Mouse (Mus musculus) liver, embryonic 14.5 days (tissue): ENCODE measurements around the gene Zmynd8. TPM values are rescaled to one million over a fixed set of nuclear protein-coding genes. Genes with fewer than 3 reads are reported as not detected.
A peak's percentile ranks its signal among the peaks of the same experiment; 100 is the strongest.

Experiments used
- ATAC-seq: fragments of 200-750 bp; cut with Nextera tagmentation; 2 replicates; pipeline ENCODE4 v1.8.0; 2017; ENCODE audit warnings: moderate number of reproducible peaks, mild to moderate bottlenecking, moderate library complexity; ENCODE audit not compliant: insufficient read depth
- DNase-seq, 3 experiments: peaks; one replicate each; pipeline ENCODE4 v3.0.0-alpha.2; 2012 to 2013; ENCODE audit warnings: low read depth in 3 of 3, low spot score in 3 of 3
- H3K27ac ChIP-seq: fragments of 300-500 bp; sonication (generic); 2 replicates; pipeline ENCODE4 v1.5.1; 2014; ENCODE audit warnings: moderate library complexity, mild to moderate bottlenecking, control low read depth, inconsistent platforms
- H3K27me3 ChIP-seq: fragments of 300-500 bp; sonication (generic); 2 replicates; pipeline ENCODE4 v1.6.1; 2014; ENCODE audit warnings: mild to moderate bottlenecking, low read length, moderate library complexity; ENCODE audit not compliant: control insufficient read depth, insufficient read depth
- H3K36me3 ChIP-seq: fragments of 300-500 bp; sonication (generic); replicated peaks from 2 replicates; pipeline ENCODE4 v1.6.1; 2014; ENCODE audit warnings: low read depth; ENCODE audit not compliant: control insufficient read depth, insufficient read depth
- H3K4me1 ChIP-seq, 2 experiments: fragments of 200-500 bp in 1 of 2; fragments of 300-500 bp in 1 of 2; sonication (generic) in 1 of 2; replicated peaks; 2 replicates each; pipeline ENCODE4 v1.6.1; 2012 to 2014; ENCODE audit warnings: antibody characterized with exemption in 1 of 2, inconsistent platforms in 1 of 2, low read length in 1 of 2; ENCODE audit not compliant: control insufficient read depth in 2 of 2, insufficient read depth in 2 of 2
- H3K4me2 ChIP-seq: fragments of 300-500 bp; sonication (generic); 2 replicates; pipeline ENCODE4 v1.6.1; 2014; ENCODE audit warnings: low read depth, mild to moderate bottlenecking, control low read depth, moderate library complexity
- H3K4me3 ChIP-seq, 2 experiments: fragments of 200-500 bp in 1 of 2; fragments of 300-500 bp in 1 of 2; sonication (generic) in 1 of 2; 2 replicates each; pipeline ENCODE4 v1.5.1; 2012 to 2014; ENCODE audit warnings: low read depth in 2 of 2, low read length in 2 of 2, mild to moderate bottlenecking in 2 of 2, control low read depth in 1 of 2, inconsistent platforms in 1 of 2, moderate library complexity in 1 of 2; ENCODE audit not compliant: insufficient read depth in 1 of 2
- H3K9ac ChIP-seq: fragments of 300-500 bp; sonication (generic); replicated peaks from 2 replicates; pipeline ENCODE4 v1.6.1; 2014; ENCODE audit warnings: mild to moderate bottlenecking, control low read depth, moderate library complexity
- H3K9me3 ChIP-seq: fragments of 300-500 bp; sonication (generic); 2 replicates; pipeline ENCODE4 v1.6.1; 2016; ENCODE audit warnings: low read length, mixed read lengths; ENCODE audit not compliant: control insufficient read depth
- CTCF ChIP-seq: IDR thresholded peaks from 2 replicates; pipeline ENCODE4 v1.5.1; 2016; ENCODE audit warnings: antibody characterized with exemption, low read depth, control low read depth
- EP300 ChIP-seq: IDR thresholded peaks from 2 replicates; pipeline ENCODE4 v1.6.1; 2016; ENCODE audit warnings: antibody characterized with exemption, low read depth
- WGBS: fragments of 180-500 bp; shearing (Covaris S2); extraction: QIAGEN DNeasy Blood & Tissue Kit; methylation state at CpG from one replicate; pipeline ENCODE4 v1.1.7; 2014; ENCODE audit not compliant: insufficient replicate concordance; 5-methylcytosine and 5-hydroxymethylcytosine counted together
- polyA plus RNA-seq, 2 experiments: library from polyadenylated mRNA; depleted of rRNA in 1 of 2; stranded (reverse) in 1 of 2; unstranded in 1 of 2; fragments of >200 nt; fragmentation: Nextera tagmentation in 1 of 2; extraction: Ambion mirVana in 1 of 2; gene quantifications; 2 replicates each; pipeline versions ENCODE4 v1.2.1 to v1.2.3; 2012 to 2014

The Zmynd8 gene
- polyA plus RNA-seq, 2 experiments: 16.3 to 17.7 TPM

DNA sequence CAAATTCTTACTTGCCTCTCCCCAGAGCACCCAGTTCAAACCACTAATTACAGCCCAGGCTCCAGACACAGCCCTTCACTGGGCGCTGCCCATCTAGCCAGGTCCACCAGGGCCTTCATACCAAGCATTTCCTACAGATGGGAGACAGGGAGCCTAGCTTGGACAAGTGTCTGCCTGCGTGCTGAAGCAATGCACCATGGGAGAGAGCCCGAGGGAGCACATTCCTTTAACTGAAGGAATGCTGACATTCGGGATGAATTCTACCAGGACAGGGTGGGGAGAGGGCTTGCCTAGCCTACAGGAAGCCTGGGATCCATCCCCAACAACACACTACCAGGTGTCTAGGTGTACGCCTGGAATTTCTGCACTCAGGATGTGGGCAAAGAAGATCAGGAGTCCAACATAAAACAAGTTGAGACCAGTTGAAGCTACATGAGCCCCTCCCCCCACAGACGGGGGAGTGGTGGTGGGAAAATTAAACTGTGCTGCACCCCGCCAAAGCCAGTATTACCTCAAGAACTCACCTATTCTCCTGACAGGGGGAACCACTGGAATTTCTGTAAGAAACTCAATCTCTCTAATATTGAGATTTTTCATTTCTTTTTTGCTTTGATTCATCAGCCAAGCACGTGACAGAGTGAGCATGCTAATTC lies 67.1 kb downstream of the Zmynd8 start:
- Histone ChIP-seq H3K9me3 (no peaks in the 10 kb centered on the region), H3K4me1 (no peaks in the 10 kb centered on the region), H3K9ac (no peak overlapping the region), H3K4me2 (no peak overlapping the region), H3K36me3 (peaks cover 78% of the 10 kb centered on the region), H3K4me3 (no peak overlapping the region), H3K27me3 (no peaks in the 10 kb centered on the region), H3K27ac (no peak overlapping the region)
- 80% methylated on average over 8 of the region's 8 CpGs for WGBS
- DNase-seq: no peak
- ATAC-seq: no peak
- TF ChIP-seq CTCF (no peak), EP300 (no peak)

DNA sequence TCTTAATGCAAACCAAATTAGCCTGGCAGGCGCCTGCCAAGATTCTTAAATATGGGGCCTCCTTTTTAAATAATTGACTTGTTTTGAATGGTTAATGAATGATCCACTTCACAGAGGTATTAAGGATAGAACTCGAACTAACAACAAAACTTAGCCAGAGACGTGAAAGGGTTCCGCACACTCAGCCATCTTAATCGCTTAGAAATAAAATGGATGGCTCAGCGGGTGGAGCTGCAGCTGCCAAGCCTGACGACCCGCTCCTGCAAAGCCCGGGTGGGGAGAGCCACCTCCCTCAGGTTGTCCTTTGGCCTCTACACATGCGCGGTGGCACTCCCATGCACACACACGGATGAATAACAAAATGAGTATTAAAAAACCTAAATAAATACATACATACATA lies 70.0 kb downstream of the Zmynd8 start:
- no peaks in the 10 kb centered on the region for H3K27me3 ChIP-seq
- ATAC-seq (no peak), DNase-seq (no peak)
- H3K4me3 ChIP-seq: no peak overlapping the region
- 86% methylated on average over 12 of the region's 12 CpGs for WGBS
- no peak overlapping the region for H3K27ac ChIP-seq
- H3K4me1 ChIP-seq: no peaks in the 10 kb centered on the region
- H3K4me2 ChIP-seq: no peak overlapping the region
- no peaks in the 10 kb centered on the region for H3K9me3 ChIP-seq
- H3K36me3 ChIP-seq: peaks cover 75% of the 10 kb centered on the region
- no peak for TF ChIP-seq CTCF
- no peak for TF ChIP-seq EP300
- H3K9ac ChIP-seq: no peak overlapping the region

DNA sequence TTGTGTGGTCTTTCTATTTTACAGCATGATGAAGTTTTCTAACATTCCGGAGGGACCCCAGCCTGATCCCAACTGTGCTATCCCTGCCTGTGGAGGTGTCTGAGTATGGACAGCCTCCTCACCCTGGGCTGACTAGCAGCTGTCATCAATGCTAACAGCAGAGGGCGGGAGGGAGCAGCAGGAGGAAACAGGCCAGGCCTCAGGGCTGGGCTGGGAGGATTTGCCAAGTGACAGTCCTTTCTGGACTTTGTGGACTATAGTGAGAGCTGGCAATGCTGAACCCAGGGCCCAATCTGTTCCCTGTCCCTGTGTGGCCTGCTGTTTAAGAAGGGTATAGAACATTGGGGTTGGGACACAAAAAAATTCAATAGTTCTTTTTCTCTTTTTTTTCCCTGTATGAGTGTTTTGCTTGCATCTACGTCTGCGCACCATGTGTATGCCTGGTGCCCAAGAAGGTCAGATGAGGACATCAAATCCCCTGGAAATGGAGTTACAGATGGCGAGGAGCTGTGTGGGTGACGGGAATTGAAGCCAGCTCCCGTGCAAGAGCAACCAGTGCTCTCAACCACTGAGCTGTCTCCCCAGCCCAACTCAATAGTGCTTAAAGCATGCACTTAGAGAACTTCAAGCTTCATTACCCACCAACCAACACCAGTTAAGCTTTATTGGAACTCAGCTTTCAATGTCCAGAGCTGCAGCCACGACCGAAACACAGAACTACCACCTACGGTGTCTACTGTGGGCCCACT lies 72.7 kb downstream of the Zmynd8 start:
- ATAC-seq (peak; percentile 39; the same call in 1 of the 2 replicates), DNase-seq (peak in 1 of 3 experiments; percentile 7)
- H3K4me2 ChIP-seq: no peak overlapping the region
- H3K4me1 ChIP-seq: no peaks in the 10 kb centered on the region
- WGBS: 78% methylated on average over 10 of the region's 10 CpGs
- no peak overlapping the region for H3K27ac ChIP-seq
- no peak for TF ChIP-seq EP300
- TF ChIP-seq CTCF: peak; percentile 85
- no peak overlapping the region for H3K4me3 ChIP-seq
- no peak overlapping the region for H3K9ac ChIP-seq
- no peaks in the 10 kb centered on the region for H3K9me3 ChIP-seq
- H3K27me3 ChIP-seq: no peaks in the 10 kb centered on the region
- peaks cover 61% of the 10 kb centered on the region for H3K36me3 ChIP-seq

DNA sequence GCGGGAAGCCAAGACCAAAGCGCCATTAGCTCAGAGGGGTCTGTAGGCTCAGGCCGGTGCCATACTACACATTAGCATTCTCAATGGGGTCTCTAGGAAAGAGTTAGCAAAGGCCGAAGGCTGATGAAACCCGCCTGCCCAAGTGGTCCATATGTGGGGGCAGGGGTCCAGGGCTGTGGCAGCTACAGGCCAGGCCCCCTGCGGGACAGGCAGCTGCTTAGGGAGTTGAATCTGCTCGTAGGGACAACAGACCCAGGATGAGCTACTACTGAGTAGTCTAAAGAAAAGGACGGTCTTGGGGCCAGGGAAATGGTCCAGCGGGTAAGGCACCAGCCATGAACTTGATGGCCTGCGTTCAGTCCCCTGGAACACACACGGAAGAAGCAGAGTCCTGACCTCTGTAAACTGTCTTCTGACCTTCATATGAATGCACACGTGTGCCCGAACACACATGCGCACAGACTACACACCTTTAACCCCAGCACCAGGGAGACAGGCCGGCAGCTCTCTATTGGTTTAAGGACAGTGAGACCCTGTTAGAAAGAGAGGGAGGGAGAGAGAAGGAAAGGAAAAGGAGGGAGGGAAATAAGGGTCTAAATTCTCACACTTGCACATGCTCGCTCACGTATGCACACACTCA lies 73.4 kb downstream of the Zmynd8 start:
- 91% methylated on average over 17 of the region's 17 CpGs for WGBS
- ATAC-seq (no peak), DNase-seq (no peak)
- no peaks in the 10 kb centered on the region for H3K4me1 ChIP-seq
- no peak for TF ChIP-seq EP300
- no peak for TF ChIP-seq CTCF
- H3K27me3 ChIP-seq: no peaks in the 10 kb centered on the region
- H3K27ac ChIP-seq: no peak overlapping the region
- H3K9me3 ChIP-seq: no peaks in the 10 kb centered on the region
- H3K4me2 ChIP-seq: no peak overlapping the region
- H3K36me3 ChIP-seq: peaks cover 57% of the 10 kb centered on the region
- no peak overlapping the region for H3K9ac ChIP-seq
- no peak overlapping the region for H3K4me3 ChIP-seq

DNA sequence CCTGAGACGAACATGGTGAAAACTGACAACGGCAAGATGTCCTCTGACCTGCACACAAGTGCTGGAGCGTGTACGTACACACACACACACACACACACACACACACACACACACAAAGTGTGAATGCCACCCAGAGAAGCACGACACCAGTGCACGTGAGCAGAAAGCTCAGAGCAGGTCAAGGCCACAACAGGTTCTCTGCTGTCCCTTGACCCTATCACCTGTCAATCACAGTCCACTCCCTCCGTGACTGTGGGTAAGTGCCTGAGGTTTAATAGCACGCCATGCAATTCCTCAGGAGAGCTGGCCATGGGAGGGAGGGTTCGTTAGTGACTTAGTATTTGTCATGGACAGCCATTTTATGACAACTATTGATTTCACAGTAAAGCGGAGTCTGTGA lies 74.0 kb downstream of the Zmynd8 start:
- TF ChIP-seq CTCF (no peak), EP300 (no peak)
- Histone ChIP-seq H3K27ac (no peak overlapping the region), H3K9ac (no peak overlapping the region), H3K9me3 (no peaks in the 10 kb centered on the region), H3K4me3 (no peak overlapping the region), H3K27me3 (no peaks in the 10 kb centered on the region), H3K4me1 (no peaks in the 10 kb centered on the region), H3K36me3 (peaks cover 52% of the 10 kb centered on the region), H3K4me2 (no peak overlapping the region)
- ATAC-seq: no peak
- no peak for DNase-seq
- 85% methylated on average over 10 of the region's 10 CpGs for WGBS
